Mouse (Mus musculus) spleen, adult 12 weeks (tissue): ENCODE measurements at regions not wholly inside any gene's neighbourhood (a gene's known extent, or its start where the extent isn't known, plus 50 kb on each side); places are given as distances from the start of the nearest gene placed in this dataset.

Source experiments
- DNase-seq: peaks from one replicate; pipeline ENCODE4 v3.0.0; 2022; ENCODE audit warnings: low spot score

DNA sequence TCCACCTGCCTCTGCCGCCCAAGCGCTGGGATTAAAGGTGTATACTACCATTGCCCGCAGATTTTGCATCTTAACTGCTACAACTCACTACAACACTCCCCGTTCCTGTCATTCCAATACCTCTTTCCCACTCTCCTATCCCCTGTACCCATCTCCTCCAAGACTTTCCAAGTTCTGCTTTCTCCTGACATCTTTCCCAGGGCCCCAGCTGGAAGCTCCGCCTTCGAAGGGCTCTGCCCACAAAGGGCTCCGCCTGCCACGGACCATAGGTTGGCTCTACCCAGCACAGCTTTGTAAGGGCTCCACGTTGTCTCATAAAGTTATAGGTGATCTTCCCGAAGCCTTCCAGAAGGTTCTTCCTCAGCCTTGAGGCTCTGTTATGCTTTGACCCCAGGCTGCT, 217.1 kb upstream of the Nfe2l3 start:
- no peak for DNase-seq

GRCm38 (mm10) chr6:51216472-51216871, 216.0 kb upstream of the Nfe2l3 start:
- no peak for DNase-seq

DNA sequence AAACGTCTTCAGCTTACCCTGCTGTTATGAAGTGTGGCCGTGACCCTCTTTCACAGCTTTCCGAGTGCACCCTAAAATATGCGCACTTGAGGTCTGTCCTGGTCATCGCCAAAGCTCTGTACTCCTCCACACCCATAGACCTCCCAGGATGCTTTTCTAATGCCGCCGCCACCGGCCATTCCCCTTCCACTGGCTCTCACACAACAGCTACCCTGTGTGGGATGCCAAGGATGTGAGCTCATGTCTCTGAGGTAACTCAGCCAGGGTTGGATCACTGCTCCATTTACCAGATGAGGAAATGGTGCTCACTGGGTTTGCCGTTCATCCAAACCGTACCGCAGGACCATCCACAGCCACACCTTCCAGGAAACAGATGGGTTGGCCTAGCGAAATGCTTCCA, 212.8 kb upstream of the Nfe2l3 start:
- no peak for DNase-seq

DNA sequence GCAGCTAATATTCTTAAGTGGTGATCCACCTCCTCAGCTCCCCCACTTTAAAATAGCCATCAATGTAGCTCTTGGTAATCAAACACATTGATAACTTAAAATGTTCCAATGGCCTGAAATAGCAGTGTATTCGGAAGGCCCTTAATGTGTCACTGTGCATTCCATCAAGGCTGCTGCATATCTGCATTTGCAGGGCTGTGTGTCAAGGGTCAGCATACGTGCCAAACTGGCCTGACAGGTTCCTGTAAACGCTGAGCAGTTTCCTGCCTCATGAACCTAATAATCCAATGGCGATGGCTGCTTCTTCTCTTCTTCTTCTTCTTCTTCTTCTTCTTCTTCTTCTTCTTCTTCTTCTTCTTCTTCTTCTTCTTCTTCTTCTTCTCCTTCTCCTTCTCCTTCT, 211.7 kb upstream of the Nfe2l3 start:
- no peak for DNase-seq

GRCm38 (mm10) chr6:51236077-51236740, 196.3 kb upstream of the Nfe2l3 start:
- DNase-seq: no peak

- DNase-seq: no peak
These were observed 192.4 kb upstream of the Nfe2l3 start for GRCm38 (mm10) chr6:51240039-51240438.

DNA sequence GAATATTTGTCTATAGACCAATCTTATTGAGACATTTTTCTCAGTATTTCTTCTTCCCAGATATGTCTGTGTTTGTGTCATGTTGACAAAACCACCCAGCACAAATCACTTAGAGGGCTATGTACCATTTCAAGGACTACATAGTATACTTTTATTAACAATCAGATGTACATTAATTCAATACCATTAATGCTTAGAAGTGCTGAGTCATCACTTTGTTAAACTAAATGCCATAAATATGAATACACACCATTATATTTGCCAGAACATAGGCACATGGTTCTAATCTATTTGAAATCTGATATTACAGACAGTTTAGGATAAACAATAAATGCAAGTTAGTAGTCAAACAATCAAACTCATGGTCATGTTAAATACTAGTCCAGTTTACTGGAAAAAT, 182.2 kb upstream of the Nfe2l3 start:
- no peak for DNase-seq

DNA sequence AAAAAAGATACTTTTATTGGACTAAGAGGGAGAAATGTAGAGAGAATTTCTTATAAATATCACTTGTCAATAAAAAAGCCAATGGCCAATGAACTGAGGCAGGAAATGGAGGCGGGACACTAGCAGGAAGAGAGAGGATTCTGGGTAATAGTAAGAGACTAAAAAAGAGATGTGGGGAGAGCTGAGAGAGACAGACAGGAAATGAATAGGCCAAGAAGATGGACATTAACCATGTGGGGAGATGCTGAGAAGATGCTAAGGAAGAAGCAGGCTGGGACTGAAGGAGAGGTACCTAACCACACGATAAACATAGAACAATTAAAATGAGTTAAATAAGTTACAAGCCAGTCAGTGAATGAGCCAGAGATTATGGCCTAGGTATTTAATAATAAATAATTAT, 181.0 kb upstream of the Nfe2l3 start:
- DNase-seq: no peak

DNA sequence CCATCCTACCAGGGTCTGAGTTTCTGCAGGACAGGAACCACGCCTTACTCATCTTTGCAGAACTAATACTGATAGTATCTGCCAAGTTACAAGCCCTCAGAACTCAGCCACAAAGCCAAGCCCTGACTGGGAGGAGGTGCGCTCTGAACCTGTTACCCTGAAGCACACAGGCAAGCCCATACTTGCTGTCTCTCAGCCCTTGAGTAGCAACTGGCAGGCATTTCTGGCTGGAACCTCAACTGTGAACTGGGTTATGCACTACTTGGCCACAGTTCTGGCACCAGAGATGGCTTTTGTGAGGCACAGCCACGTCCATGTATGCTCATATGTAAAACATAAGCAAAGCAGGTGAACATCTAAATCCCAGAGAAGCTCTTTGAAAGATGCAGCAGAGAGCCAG, 179.7 kb upstream of the Nfe2l3 start:
- DNase-seq: no peak

- DNase-seq: no peak
These were observed 175.8 kb upstream of the Nfe2l3 start for GRCm38 (mm10) chr6:51256631-51257030.

DNA sequence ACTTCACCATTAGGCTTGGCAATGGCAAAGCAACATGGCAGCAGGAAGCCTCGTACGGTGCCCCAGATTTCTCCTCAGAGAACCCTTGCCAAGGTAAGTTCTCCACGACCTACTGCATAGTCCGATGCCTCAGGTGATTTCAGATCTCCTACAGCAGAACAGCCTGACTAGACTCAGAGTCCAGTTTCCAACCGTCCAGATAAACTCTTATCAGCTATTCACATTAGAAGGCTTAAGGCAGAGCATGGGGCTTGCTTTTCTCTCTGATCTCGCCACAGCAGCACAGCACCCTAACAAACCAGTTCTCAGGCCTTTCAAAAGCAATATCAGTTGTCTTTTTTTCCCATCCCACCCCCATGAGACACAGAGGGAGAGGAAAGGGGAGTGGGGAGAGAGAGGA, 174.9 kb upstream of the Nfe2l3 start:
- no peak for DNase-seq

DNA sequence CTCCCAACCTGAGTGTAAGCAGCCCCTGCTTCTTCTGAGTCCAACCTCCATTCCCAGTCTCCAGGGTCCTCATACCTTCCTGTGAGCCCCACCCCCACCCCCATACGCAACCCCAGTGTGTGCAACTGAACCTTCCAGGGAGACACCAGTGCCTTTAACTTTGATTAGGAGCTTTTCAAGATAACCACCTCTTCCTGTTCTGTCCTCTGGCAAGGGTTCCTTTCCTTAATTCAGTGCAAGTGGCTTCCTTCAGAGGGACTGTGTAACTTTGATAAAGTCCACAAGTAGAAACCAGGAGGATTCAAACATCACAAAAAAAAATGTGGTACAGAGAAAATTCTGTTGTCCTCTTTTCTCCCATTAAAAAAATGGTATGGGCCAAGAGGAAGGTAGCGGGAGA, 174.2 kb upstream of the Nfe2l3 start:
- no peak for DNase-seq

DNA sequence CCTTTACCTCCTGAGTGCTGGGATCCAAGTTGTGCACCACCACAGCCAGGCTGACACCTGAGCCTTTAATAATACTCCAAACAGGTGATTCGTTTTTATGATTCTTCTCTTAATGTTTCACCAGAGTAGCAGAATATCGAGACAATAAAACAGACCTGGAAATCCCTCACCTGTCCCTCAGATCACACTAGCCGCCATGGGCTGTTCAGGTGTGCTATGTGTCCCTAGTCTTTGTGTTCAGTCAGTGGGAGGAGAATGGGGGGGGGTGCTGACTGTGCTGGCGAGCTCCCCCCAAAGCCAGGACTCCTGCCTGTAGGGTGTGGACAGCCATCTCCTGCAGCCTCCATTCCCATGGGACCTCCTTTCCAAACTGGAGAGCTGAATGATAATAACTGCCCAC, 168.9 kb upstream of the Nfe2l3 start:
- DNase-seq: no peak

- no peak for DNase-seq
These were observed 167.1 kb upstream of the Nfe2l3 start for GRCm38 (mm10) chr6:51265329-51265728.

GRCm38 (mm10) chr6:51266721-51267120, 165.7 kb upstream of the Nfe2l3 start:
- no peak for DNase-seq

DNA sequence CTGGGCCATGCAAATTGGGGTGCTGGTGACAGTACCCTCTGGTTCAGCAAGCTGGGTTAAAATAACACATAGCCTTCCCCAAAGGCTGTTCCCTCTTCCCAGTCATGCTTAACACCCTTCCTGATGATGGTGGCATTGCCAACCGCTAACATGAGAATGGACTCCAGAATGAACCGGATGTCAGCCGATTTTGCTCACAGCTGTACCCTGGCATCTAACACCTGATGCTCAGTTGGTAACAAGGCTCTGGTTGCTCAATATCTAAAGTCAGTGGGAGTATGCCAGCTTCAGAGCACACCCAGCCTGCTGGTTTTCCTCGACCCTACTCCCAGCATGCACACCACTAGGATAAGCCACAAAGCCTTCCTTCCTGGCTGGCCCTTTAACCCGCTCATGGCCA, 164.6 kb upstream of the Nfe2l3 start:
- DNase-seq: no peak

- no peak for DNase-seq
These were observed 163.5 kb upstream of the Nfe2l3 start for GRCm38 (mm10) chr6:51268931-51269330.

- no peak for DNase-seq
These were observed 162.9 kb upstream of the Nfe2l3 start for GRCm38 (mm10) chr6:51269617-51270016.

- DNase-seq: peak; percentile 47
These were observed 162.0 kb upstream of the Nfe2l3 start for GRCm38 (mm10) chr6:51270216-51271127.

GRCm38 (mm10) chr6:51271128-51271480, 161.4 kb upstream of the Nfe2l3 start:
- DNase-seq: no peak

DNA sequence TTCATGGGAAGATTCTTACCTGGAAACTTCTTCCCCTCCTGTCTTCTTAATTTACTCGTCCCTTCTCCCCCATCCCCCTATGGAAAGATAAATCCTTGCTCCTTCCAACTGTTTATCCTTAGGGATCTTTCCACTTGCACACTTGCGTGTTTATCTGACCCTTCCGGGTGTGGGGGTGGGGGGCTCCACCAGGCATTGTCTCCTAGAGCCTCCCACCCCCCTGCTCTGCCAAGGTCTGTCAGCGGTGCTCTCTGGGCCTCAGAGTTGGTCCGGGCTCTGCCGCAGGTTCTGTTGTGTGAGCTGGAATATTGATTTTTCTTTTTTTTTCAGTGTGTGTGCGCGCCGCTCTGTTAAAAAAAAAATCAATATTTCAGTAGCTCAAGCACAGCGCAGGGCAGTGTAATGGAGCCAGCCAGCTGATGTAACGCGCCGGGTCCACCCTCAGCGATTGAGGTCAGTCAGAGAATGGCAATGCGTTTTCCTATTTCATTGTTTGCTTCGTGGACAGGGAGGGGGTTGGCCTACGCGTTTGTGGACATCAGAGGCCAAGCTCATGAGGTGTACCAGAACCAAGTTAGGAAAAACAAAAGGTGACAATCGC, 160.2 kb upstream of the Nfe2l3 start:
- DNase-seq: no peak

DNA sequence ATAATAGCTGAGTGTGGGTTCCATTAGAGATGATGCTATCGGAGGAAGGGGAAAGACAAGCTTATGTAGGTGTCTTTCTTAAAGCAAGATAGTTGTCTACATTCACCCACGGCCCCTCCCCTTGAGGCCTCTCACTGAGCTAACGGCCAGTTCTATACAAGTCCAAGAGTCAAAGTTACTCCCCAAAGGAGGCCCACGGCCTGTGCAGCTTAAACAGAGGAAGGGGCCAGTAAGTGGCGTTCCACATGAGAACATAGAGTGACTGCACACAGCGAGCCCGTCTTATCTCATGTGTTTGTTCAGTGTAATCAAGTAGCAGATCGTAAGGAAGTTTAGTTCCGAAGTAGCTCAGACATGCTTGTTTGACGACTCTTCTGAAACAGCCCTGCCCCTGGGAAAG, 153.0 kb upstream of the Nfe2l3 start:
- no peak for DNase-seq

GRCm38 (mm10) chr6:51280231-51280630, 152.2 kb upstream of the Nfe2l3 start:
- DNase-seq: no peak
